ENCODE assay signal across 11 mouse cellular contexts in the genomic region with DNA sequence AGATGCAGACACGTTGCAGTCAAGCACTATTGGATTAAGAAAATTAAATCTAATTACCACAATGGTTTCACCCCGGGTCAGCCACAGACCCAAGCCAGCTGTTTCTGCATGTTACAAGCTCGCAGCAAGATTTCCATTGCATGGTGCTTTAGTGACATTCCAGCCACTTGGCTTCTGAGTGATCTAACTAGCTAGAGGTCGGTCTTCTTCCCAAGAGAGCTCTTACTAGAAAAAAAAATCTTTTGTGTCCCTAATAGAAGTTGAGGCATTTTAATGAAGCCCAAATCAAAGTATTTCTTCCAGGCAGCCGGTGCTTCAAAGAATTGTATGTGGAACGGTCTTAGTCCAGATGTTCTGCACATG. TPM values are rescaled to one million over a fixed set of nuclear protein-coding genes. Genes with fewer than 3 reads are reported as not detected.
DNase-seq lines count a peak whose midpoint lies in the region; ATAC-seq and TF ChIP-seq lines count a peak whose summit lies in the region.
"Had no signal": no experiment of that assay in that cellular context is flagged by ENCODE, and none has a peak within 500 bp of the region (broad histone marks: within the 10 kb centered on the region; RNA-seq: fewer than 3 reads in every experiment).

No protein-coding gene starts in this region.

- no peak for ATAC-seq in hindbrain, embryonic 12.5 days (ENCODE audit: low FRiP score)
- no peak for ATAC-seq in limb, embryonic 15.5 days (ENCODE audit: insufficient number of reproducible peaks, low FRiP score, low TSS enrichment, low read depth)

- 11% methylated on average over 6 of the region's 6 CpGs for WGBS in hindbrain, embryonic 12.5 days
- WGBS in limb, embryonic 15.5 days: 8% methylated on average over 6 of the region's 6 CpGs
- WGBS in cerebellum, adult 2 months: 50% methylated on average over 6 of the region's 6 CpGs

- DNase-seq in left cerebral cortex, adult 2 months (ENCODE audit: extremely low spot score in 1 of 2, low spot score in 2 of 2): no peak
- DNase-seq in left cerebral cortex, postnatal 36 days (ENCODE audit: low spot score in 2 of 2): no peak
- DNase-seq in urinary bladder, postnatal 14 days (ENCODE audit: low spot score): no peak
- DNase-seq in frontal cortex, postnatal 36 days (ENCODE audit: low spot score in 2 of 2): no peak
- no peak for DNase-seq in gastrocnemius, postnatal 14 days
- no peak for DNase-seq in cerebellum, adult 2 months
- DNase-seq: gastrocnemius, adult 2 months; liver had no signal

- H3K4me1 ChIP-seq in hindbrain, embryonic 12.5 days: peaks cover 13% of the 10 kb centered on the region
- H3K4me1 ChIP-seq in limb, embryonic 15.5 days: peaks cover 16% of the 10 kb centered on the region
- H3K4me1 ChIP-seq in cerebellum, adult 2 months (ENCODE audit: control insufficient read depth, insufficient read depth, low read length): peaks cover 3% of the 10 kb centered on the region; the same call in 1 of the 2 replicates

- intact Hi-C loops in left cerebral cortex, adult 2 months (cut with DNase I): no loop called here
- intact Hi-C loops in left cerebral cortex, postnatal 36 days (cut with DNase I): loop anchor here (5.0 to 10.0 kb wide), 6 partner anchors 37 to 680 kb away; no protein-coding TSS in a partner anchor
- intact Hi-C loops in gastrocnemius, postnatal 14 days (cut with DNase I; ENCODE audit: low total_unique reads): no loop called here

- no peak overlapping the region for H3K9ac ChIP-seq in hindbrain, embryonic 12.5 days
- no peak overlapping the region for H3K9ac ChIP-seq in limb, embryonic 15.5 days

- no peak for TF ChIP-seq POLR2A in cerebellum, adult 2 months (IDR thresholded peaks at IDR 0.05; ENCODE audit: borderline replicate concordance, insufficient read depth, low read length)

- H3K9me3 ChIP-seq in hindbrain, embryonic 12.5 days (replicated peaks): no peaks in the 10 kb centered on the region
- H3K9me3 ChIP-seq in limb, embryonic 15.5 days: no peaks in the 10 kb centered on the region

- H3K36me3 ChIP-seq in hindbrain, embryonic 12.5 days: no peaks in the 10 kb centered on the region
- no peaks in the 10 kb centered on the region for H3K36me3 ChIP-seq in limb, embryonic 15.5 days

- H3K4me3 ChIP-seq in left cerebral cortex, adult 2 months: peak overlapping the region; percentile 82; the same call in 1 of the 2 replicates
- peak overlapping the region; percentile 61; the same call in 1 of the 2 replicates for H3K4me3 ChIP-seq in hindbrain, embryonic 12.5 days
- no peak overlapping the region; the same call in 1 of the 2 replicates for H3K4me3 ChIP-seq in limb, embryonic 15.5 days
- H3K4me3 ChIP-seq in cerebellum, adult 2 months (replicated peaks; ENCODE audit: insufficient read depth, low read depth, low read length): no peak overlapping the region

- H3K27ac ChIP-seq in left cerebral cortex, adult 2 months: no peak overlapping the region
- no peak overlapping the region for H3K27ac ChIP-seq in hindbrain, embryonic 12.5 days
- no peak overlapping the region for H3K27ac ChIP-seq in limb, embryonic 15.5 days
- H3K27ac ChIP-seq in cerebellum, adult 2 months (ENCODE audit: insufficient read depth, low read length): no peak overlapping the region
- H3K27ac ChIP-seq: gastrocnemius, adult 2 months had no signal

- peak overlapping the region; percentile 90 for H3K4me2 ChIP-seq in hindbrain, embryonic 12.5 days (replicated peaks)
- H3K4me2 ChIP-seq in limb, embryonic 15.5 days: peak overlapping the region; percentile 87

- no peak for TF ChIP-seq CTCF in left cerebral cortex, adult 2 months (IDR thresholded peaks at IDR 0.05)
- TF ChIP-seq CTCF in cerebellum, adult 2 months (IDR thresholded peaks at IDR 0.05; ENCODE audit: borderline replicate concordance, insufficient read depth, low read depth, low read length): no peak

- peaks cover 5% of the 10 kb centered on the region for H3K27me3 ChIP-seq in hindbrain, embryonic 12.5 days
- H3K27me3 ChIP-seq in limb, embryonic 15.5 days: peaks cover 6% of the 10 kb centered on the region
- no peaks in the 10 kb centered on the region; the same call in 1 of the 2 replicates for H3K27me3 ChIP-seq in cerebellum, adult 2 months (ENCODE audit: control insufficient read depth, insufficient read depth, low read length)

RNA-seq across cellular contexts. Expression of gene Cdh6, which starts 1.1 kb away (rescaled TPM):
- 10 to 100 TPM; 21.3 to 25.3 TPM for total RNA-seq in left cerebral cortex, adult 2 months (2021)
- total RNA-seq in left cerebral cortex, postnatal 36 days (2021): 10 to 100 TPM; 26.5 to 27.9 TPM
- polyA plus RNA-seq in hindbrain, embryonic 12.5 days (2016; fragmentation: Nextera tagmentation; extraction: Ambion mirVana): 13.6 and 13.8 TPM in 2 replicates
- 11.8 and 13.3 TPM in 2 replicates for polyA plus RNA-seq in limb, embryonic 15.5 days (2015; fragmentation: Nextera tagmentation; extraction: Ambion mirVana)
- 1 to 10 TPM in 1 of 2 experiments, under 1 TPM in 1; 0.78 to 1.3 TPM for total RNA-seq in gastrocnemius, postnatal 14 days (2021)
- 2.0 and 2.8 TPM in 2 replicates for polyA plus RNA-seq in cerebellum, adult 2 months (2012; rRNA removed)
- total RNA-seq: MEL had no signal

Comparison
In these comparisons a context has a peak if more than half of its experiments do, and no peak if none do; other contexts are left out.
1. H3K4me3 ChIP-seq: peak in left cerebral cortex, adult 2 months (single experiment) and hindbrain, embryonic 12.5 days (single experiment); none in limb, embryonic 15.5 days (single experiment) and cerebellum, adult 2 months (single experiment).
2. RNA of gene Cdh6, which starts 1.1 kb away (total RNA-seq): 26.5 to 27.9 TPM in left cerebral cortex, postnatal 36 days and 21.3 to 25.3 TPM in left cerebral cortex, adult 2 months; 0.78 to 1.3 TPM in gastrocnemius, postnatal 14 days; every median in the first group is over 4 times any median in the second.